Mouse (Mus musculus): ENCODE measurements at regions not wholly inside any gene's neighbourhood (a gene's known extent, or its start where the extent isn't known, plus 50 kb on each side); places are given as distances from the start of the nearest gene placed in this dataset.

- TF ChIP-seq CTCF (IDR thresholded peaks at IDR 0.05; ENCODE audit: low read depth, low read length) (no peak), POLR2A (IDR thresholded peaks at IDR 0.05; ENCODE audit: insufficient read depth, low read length) (no peak), EP300 (IDR thresholded peaks at IDR 0.05; ENCODE audit: insufficient read depth, low read depth, low read length) (no peak)
Observed at GRCm38 (mm10) chr5:141136239-141136638, 105.1 kb upstream of the Sdk1 start.

All from ES-Bruce4 (cell line).